Mouse (Mus musculus) myocyte (in vitro differentiated cells): ENCODE measurements around the gene Tmco1.

Experiments used
- CEBPB ChIP-seq: IDR thresholded peaks from 2 replicates; pipeline ENCODE4 v1.6.1; 2011; ENCODE audit warnings: mild to moderate bottlenecking, moderate library complexity; ENCODE audit not compliant: poor library complexity, insufficient read depth, severe bottlenecking
- MAX ChIP-seq: IDR thresholded peaks from one replicate; pipeline ENCODE4 v1.6.1; 2011; ENCODE audit warnings: low read depth, mild to moderate bottlenecking, control low read depth
- MYOD1 ChIP-seq, 3 experiments: IDR thresholded peaks; one replicate each; pipeline ENCODE4 v1.6.1; 2011; ENCODE audit warnings: control low read depth in 2 of 3, low read depth in 2 of 3, mild to moderate bottlenecking in 2 of 3, moderate library complexity in 1 of 3; ENCODE audit not compliant: insufficient read length in 2 of 3, control insufficient read depth in 1 of 3
- POLR2A ChIP-seq: IDR thresholded peaks from one replicate; pipeline ENCODE4 v1.6.1; 2011; ENCODE audit warnings: low read depth, mild to moderate bottlenecking, control low read depth, moderate library complexity; ENCODE audit not compliant: insufficient read length
- POLR2AphosphoS2 ChIP-seq: IDR thresholded peaks from one replicate; pipeline ENCODE4 v1.6.1; 2011; ENCODE audit warnings: low read depth, control low read depth; ENCODE audit not compliant: insufficient read length
- REST ChIP-seq: IDR thresholded peaks from one replicate; pipeline ENCODE4 v1.6.1; 2011; ENCODE audit warnings: mild to moderate bottlenecking, control low read depth, moderate library complexity; ENCODE audit not compliant: insufficient read depth, insufficient read length
- SRF ChIP-seq: IDR thresholded peaks from one replicate; pipeline ENCODE4 v1.6.1; 2011; ENCODE audit warnings: low read depth; ENCODE audit not compliant: control insufficient read depth, insufficient read length
- TCF12 ChIP-seq: IDR thresholded peaks from one replicate; pipeline ENCODE4 v1.6.1; 2011; ENCODE audit warnings: mild to moderate bottlenecking, control low read depth; ENCODE audit not compliant: poor library complexity, insufficient read depth, severe bottlenecking
- TCF3 ChIP-seq: IDR thresholded peaks from one replicate; pipeline ENCODE4 v1.6.1; 2011; ENCODE audit warnings: low read depth, control low read depth; ENCODE audit not compliant: insufficient read length
- USF1 ChIP-seq: IDR thresholded peaks from one replicate; pipeline ENCODE4 v1.6.1; 2011; ENCODE audit warnings: low read depth, mild to moderate bottlenecking, control low read depth, moderate library complexity

DNA sequence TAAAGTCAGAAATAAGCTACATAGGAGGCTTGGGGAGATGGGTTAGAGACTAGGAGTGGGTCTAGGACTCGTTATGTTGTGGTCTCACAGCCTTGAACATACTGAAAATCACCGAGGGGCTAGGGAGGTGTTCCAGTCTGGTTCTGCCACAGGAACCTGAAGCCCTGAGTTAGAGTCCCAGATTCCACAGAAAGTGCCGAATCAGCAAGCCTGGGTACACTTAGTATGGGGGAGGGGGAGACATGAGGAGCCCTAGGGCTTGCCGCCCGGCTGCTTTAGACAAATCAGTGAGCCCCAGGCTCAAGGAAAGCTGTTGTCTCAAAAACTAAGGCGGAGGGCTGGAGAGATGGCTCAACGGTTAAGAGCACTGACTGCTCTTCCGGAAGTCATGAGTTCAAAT, 16.6 kb upstream of the Tmco1 start:
- no peak for TF ChIP-seq TCF12
- no peak for TF ChIP-seq POLR2AphosphoS2
- TF ChIP-seq POLR2A, result no peak
- no peak for TF ChIP-seq REST
- no peak for TF ChIP-seq TCF3
- no peak for TF ChIP-seq MAX
- no peak for TF ChIP-seq USF1
- TF ChIP-seq SRF, result no peak
- TF ChIP-seq CEBPB, result no peak
- TF ChIP-seq MYOD1 (IDR thresholded peaks at IDR 0.05; ENCODE audit: control insufficient read depth in 1 of 3, insufficient read length in 2 of 3, low read depth in 2 of 3), result no peak
